Mouse (Mus musculus): Measurements from ENCODE around the gene Ppp2r5e.

DNA sequence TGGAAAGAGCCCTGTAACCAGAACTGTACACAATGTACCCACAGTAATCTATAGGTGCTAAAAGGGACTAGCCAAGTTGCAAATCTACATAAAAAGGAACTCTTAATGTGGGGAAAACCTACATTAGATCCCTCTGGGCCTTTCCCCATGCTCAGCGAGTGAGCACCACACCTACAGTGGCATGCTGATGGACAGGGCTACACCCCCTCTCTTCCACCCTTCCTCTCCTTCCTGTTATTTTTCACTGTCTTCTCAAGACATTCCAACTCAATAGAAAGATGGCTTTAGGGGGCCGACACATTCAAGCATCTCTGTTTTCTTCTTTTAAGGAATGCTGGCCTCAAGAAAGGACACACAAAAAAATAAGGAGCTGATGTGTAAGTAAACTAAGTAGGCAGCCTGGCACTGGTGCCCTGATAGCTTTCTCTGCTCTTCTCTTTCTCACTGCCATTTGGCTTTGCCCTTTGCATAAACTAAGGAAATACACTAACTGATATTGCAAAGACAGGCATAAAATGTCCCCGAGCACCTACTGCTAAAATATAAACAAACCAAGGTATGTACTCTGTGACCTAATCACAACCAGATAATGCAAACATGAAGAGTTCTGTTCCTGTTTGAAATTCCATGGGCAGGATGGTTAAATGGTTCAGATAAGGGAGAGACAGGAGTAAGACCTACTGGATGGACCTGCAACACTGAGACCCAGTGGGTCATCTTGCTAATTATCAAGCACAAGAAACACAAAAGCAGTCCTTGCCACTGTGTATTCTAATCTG is 103.3 kb downstream of the Ppp2r5e start:
- TF ChIP-seq CTCF (IDR thresholded peaks at IDR 0.05) (no peak), POLR2A (IDR thresholded peaks at IDR 0.05; ENCODE audit: insufficient read depth, low read depth, low read length) (no peak), EP300 (IDR thresholded peaks at IDR 0.05; ENCODE audit: insufficient read depth, low read depth, low read length) (no peak)
